Mouse (Mus musculus) MEL (cell line): ENCODE data around the gene Pde4a.
A peak's percentile ranks its signal among the peaks of the same experiment; 100 is the strongest.

ENCODE experiments used
- CTCF ChIP-seq, 3 experiments: IDR thresholded peaks in 2 of 3; conservative IDR thresholded peaks in 1 of 3; 2 replicates each; pipeline ENCODE4 v1.5.1; 2011 to 2012; ENCODE audit warnings: low read length in 3 of 3, low read depth in 2 of 3, mild to moderate bottlenecking in 2 of 3, improper control_type of control experiment in 1 of 3, inconsistent platforms in 1 of 3, mixed read lengths in 1 of 3, moderate library complexity in 1 of 3; ENCODE audit not compliant: control insufficient read depth in 1 of 3, insufficient read depth in 1 of 3, poor library complexity in 1 of 3, severe bottlenecking in 1 of 3
- GATA1 ChIP-seq: IDR thresholded peaks from 2 replicates; pipeline ENCODE4 v1.6.1; 2011; ENCODE audit warnings: low read depth, low read length, improper control_type of control experiment
- MEF2A ChIP-seq: IDR thresholded peaks from 2 replicates; pipeline ENCODE4 v1.6.1; 2014; ENCODE audit warnings: low read depth, mild to moderate bottlenecking, inconsistent platforms, low read length, improper control_type of control experiment; ENCODE audit not compliant: poor library complexity, insufficient replicate concordance, severe bottlenecking; ENCODE audit errors: extremely low read depth
- MXI1 ChIP-seq: IDR thresholded peaks from 2 replicates; pipeline ENCODE4 v1.6.1; 2011; ENCODE audit warnings: mild to moderate bottlenecking, low read depth, low read length, improper control_type of control experiment
- POLR2A ChIP-seq, 2 experiments: IDR thresholded peaks; 2 replicates each; pipeline ENCODE4 v1.6.1; 2011 to 2012; ENCODE audit warnings: low read length in 2 of 2, mild to moderate bottlenecking in 2 of 2, control low read depth in 1 of 2, improper control_type of control experiment in 1 of 2, low read depth in 1 of 2, moderate library complexity in 1 of 2; ENCODE audit not compliant: control insufficient read depth in 1 of 2, insufficient read depth in 1 of 2, poor library complexity in 1 of 2
- TBP ChIP-seq: IDR thresholded peaks from 2 replicates; pipeline ENCODE4 v1.8.0; 2011; ENCODE audit warnings: low read depth, low read length, improper control_type of control experiment
- UBTF ChIP-seq: IDR thresholded peaks from 2 replicates; pipeline ENCODE4 v1.6.1; 2012; ENCODE audit warnings: low read depth, mild to moderate bottlenecking, inconsistent platforms, low read length, improper control_type of control experiment, moderate library complexity, borderline replicate concordance; ENCODE audit not compliant: insufficient read depth
- ZMIZ1 ChIP-seq: IDR thresholded peaks from 2 replicates; pipeline ENCODE4 v1.6.1; 2012; ENCODE audit warnings: low read depth, mild to moderate bottlenecking, inconsistent platforms, low read length, improper control_type of control experiment, moderate library complexity
- ZNF384 ChIP-seq: IDR thresholded peaks from 2 replicates; pipeline ENCODE4 v1.6.1; 2012; ENCODE audit warnings: low read depth, mild to moderate bottlenecking, inconsistent platforms, low read length, improper control_type of control experiment

- TF ChIP-seq MXI1 (no peak), POLR2A (IDR thresholded peaks at IDR 0.05; ENCODE audit: control insufficient read depth in 1 of 2, insufficient read depth in 1 of 2, low read depth in 1 of 2, low read length in 2 of 2, poor library complexity in 1 of 2) (peak in 1 of 2 experiments; percentile 97; a peak in 2 of 4 replicates), ZMIZ1 (no peak), GATA1 (no peak; the same call in 1 of the 2 replicates), MEF2A (no peak), ZNF384 (no peak), UBTF (peak; percentile 60; the same call in 1 of the 2 replicates), CTCF (IDR thresholded peaks at IDR 0.05 in 2 of 3, conservative IDR thresholded peaks at IDR 0.05 in 1 of 3; ENCODE audit: control insufficient read depth in 1 of 3, insufficient read depth in 1 of 3, low read depth in 2 of 3, low read length in 3 of 3, poor library complexity in 1 of 3, severe bottlenecking in 1 of 3) (peak in 1 of 3 experiments; percentile 100; a peak in 2 of 6 replicates), TBP (peak; percentile 50; the same call in 1 of the 2 replicates)
These were observed 4.2 kb upstream of the Pde4a start for GRCm38 (mm10) chr9:21161209-21161909.
